Mouse (Mus musculus) heart, postnatal 10 days (tissue): ENCODE data around the gene Adamts2. TPM values are rescaled to one million over a fixed set of nuclear protein-coding genes. Genes with fewer than 3 reads are reported as not detected.
A peak's percentile ranks its signal among the peaks of the same experiment; 100 is the strongest.

Source experiments
- DNase-seq, 2 experiments: peaks; one replicate each; pipeline ENCODE4 v3.0.0; 2021
- intact Hi-C: fragments of 180-260 bp; cut with DNase I; formaldehyde crosslinking; loops from one replicate; pipeline ENCODE4 v1.15.1; 2025
- total RNA-seq, 2 experiments: library from RNA; stranded (reverse); gene quantifications; 2 replicates each; pipeline ENCODE4 v1.2.3; 2021

Adamts2 gene
- total RNA-seq, 2 experiments from 2014 or later, result 36.1 to 40.3 TPM

GRCm38 (mm10) chr11:50798836-50799235, 197.0 kb downstream of the Adamts2 start:
- DNase-seq, result no peak
- intact Hi-C loops, result no loop called here

- intact Hi-C loops, result no loop called here
These were observed 212.3 kb downstream of the Adamts2 start for GRCm38 (mm10) chr11:50814233-50814632.

GRCm38 (mm10) chr11:50826214-50826613, 224.3 kb downstream of the Adamts2 start:
- intact Hi-C loops, result loop anchor here (5.0 kb wide), 3 partner anchors 91 to 231 kb away; partner anchors contain the start of genes Zfp2, Zfp354a and Zfp354b
- no peak for DNase-seq

More at GRCm38 (mm10) chr11:50814233-50814632, 212.3 kb downstream of the Adamts2 start:
- no peak for DNase-seq

- DNase-seq, result peak; percentile 88 to 90
- intact Hi-C loops, result loop anchor here (5.0 kb wide), 3 partner anchors 90 to 230 kb away; partner anchors contain the start of genes Zfp2, Zfp354a and Zfp354b
These were observed 225.4 kb downstream of the Adamts2 start, which contains the start of gene Zfp354c for GRCm38 (mm10) chr11:50827010-50827953. Zfp354c (minus strand) TSS chr11:50827724.

- intact Hi-C loops, result no loop called here
- no peak for DNase-seq
These were observed 233.8 kb downstream of the Adamts2 start for GRCm38 (mm10) chr11:50835727-50836126.

GRCm38 (mm10) chr11:50841023-50841735, 239.3 kb downstream of the Adamts2 start, which contains the start of gene Zfp879:
Zfp879 (minus strand) TSS chr11:50841552.
- intact Hi-C loops, result loop anchor here (1.0 kb wide), 1 partner anchor 46 kb away; the partner anchor contains the start of gene Zfp454
- peak; percentile 90 to 92 for DNase-seq

GRCm38 (mm10) chr11:50845951-50846350, 244.1 kb downstream of the Adamts2 start:
- no peak for DNase-seq
- intact Hi-C loops, result no loop called here

GRCm38 (mm10) chr11:50847047-50847446, 245.2 kb downstream of the Adamts2 start:
- DNase-seq, result no peak
- intact Hi-C loops, result no loop called here

- intact Hi-C loops, result no loop called here
- DNase-seq, result no peak
These were observed 246.7 kb downstream of the Adamts2 start for GRCm38 (mm10) chr11:50848520-50849137.

GRCm38 (mm10) chr11:50849310-50849709, 247.4 kb downstream of the Adamts2 start:
- intact Hi-C loops, result no loop called here
- no peak for DNase-seq

GRCm38 (mm10) chr11:50850177-50850735, 248.4 kb downstream of the Adamts2 start, which contains the start of gene Grm6:
Grm6 (plus strand) TSS chr11:50850685.
- DNase-seq, result no peak
- intact Hi-C loops, result no loop called here

- intact Hi-C loops, result no loop called here
- DNase-seq, result peak in 1 of 2 experiments; percentile 10
These were observed 249.2 kb downstream of the Adamts2 start for GRCm38 (mm10) chr11:50850989-50851601.

Other genes starting within 250 kb of the Adamts2 start
- not detected for gene Cby3, start 247.6 kb upstream of the Adamts2 start, total RNA-seq
- 100 to 1,000 TPM; 154 to 182 TPM for gene Hnrnph1, start 225.1 kb upstream of the Adamts2 start, total RNA-seq
- gene Rufy1, start 171.0 kb upstream of the Adamts2 start, total RNA-seq, result 10 to 100 TPM; 25.8 to 33.1 TPM
- 1 to 10 TPM; 7.0 to 7.7 TPM for gene Zfp354c, start 225.6 kb downstream of the Adamts2 start, total RNA-seq
- gene Zfp879, start 239.5 kb downstream of the Adamts2 start, total RNA-seq, result 1 to 10 TPM in 1 of 2 experiments, under 1 TPM in 1; 0.72 to 1.2 TPM
- not detected for gene Grm6, start 248.6 kb downstream of the Adamts2 start, total RNA-seq